Mouse (Mus musculus) testis, postnatal 14 days (tissue): ENCODE data around the gene Alg3.

Experiments
- DNase-seq: peaks from one replicate; pipeline ENCODE4 v3.0.0; 2021; ENCODE audit warnings: low spot score

Alg3 gene

GRCm38 (mm10) chr16:20611357-20612227 lies at the start of gene Alg3, which contains the start of the genes Eef1akmt4 and Gm49333:
Gene Alg3 (minus strand): TSS chr16:20611735.
Gene Eef1akmt4 (plus strand): TSS chr16:20611593.
Gene Gm49333 (plus strand): TSS chr16:20611610.
- DNase-seq: peak; percentile 88

GRCm38 (mm10) chr16:20657661-20658060 lies 46.1 kb upstream of the Alg3 start:
- DNase-seq: no peak

GRCm38 (mm10) chr16:20653315-20653714 lies 41.8 kb upstream of the Alg3 start:
- no peak for DNase-seq

- DNase-seq: no peak
These were observed 40.4 kb upstream of the Alg3 start for GRCm38 (mm10) chr16:20651947-20652310.

- peak; percentile 97 for DNase-seq
These were observed 39.8 kb upstream of the Alg3 start, which contains the start of gene Psmd2 for GRCm38 (mm10) chr16:20651076-20651946. Gene Psmd2 (plus strand): TSS chr16:20651652.

GRCm38 (mm10) chr16:20643911-20644310 lies 32.4 kb upstream of the Alg3 start:
- no peak for DNase-seq

- no peak for DNase-seq
These were observed 30.6 kb upstream of the Alg3 start for GRCm38 (mm10) chr16:20642161-20642560.

- DNase-seq: no peak
These were observed 26.8 kb upstream of the Alg3 start for GRCm38 (mm10) chr16:20638367-20638766.

- DNase-seq: no peak
These were observed 25.9 kb upstream of the Alg3 start for GRCm38 (mm10) chr16:20637410-20637809.

GRCm38 (mm10) chr16:20629731-20630634 lies 18.4 kb upstream of the Alg3 start, which contains the start of gene Ece2:
Gene Ece2 (plus strand): TSS chr16:20629828.
- peak; percentile 17 for DNase-seq

GRCm38 (mm10) chr16:20628871-20629391 lies 17.4 kb upstream of the Alg3 start:
- DNase-seq: no peak

GRCm38 (mm10) chr16:20623211-20623610 lies 11.7 kb upstream of the Alg3 start:
- no peak for DNase-seq

- peak; percentile 39 for DNase-seq
These were observed 10.6 kb upstream of the Alg3 start for GRCm38 (mm10) chr16:20621991-20622685.

GRCm38 (mm10) chr16:20621191-20621990 lies 9.9 kb upstream of the Alg3 start, which contains the start of gene Camk2n2:
Gene Camk2n2 (minus strand): TSS chr16:20621287.
- DNase-seq: no peak

- no peak for DNase-seq
These were observed 9.2 kb upstream of the Alg3 start for GRCm38 (mm10) chr16:20620751-20621190.

GRCm38 (mm10) chr16:20620399-20620735 lies 8.8 kb upstream of the Alg3 start:
- no peak for DNase-seq

- DNase-seq: no peak
These were observed 8.2 kb upstream of the Alg3 start for GRCm38 (mm10) chr16:20619541-20620398.

- DNase-seq: peak; percentile 77
These were observed 806 bp downstream of the Alg3 start for GRCm38 (mm10) chr16:20610501-20611356.
